Mouse (Mus musculus): ENCODE measurements around the gene Sco1. TPM values are rescaled to one million over a fixed set of nuclear protein-coding genes. Genes with fewer than 3 reads are reported as not detected.
A peak's percentile ranks its signal among the peaks of the same experiment; 100 is the strongest.
"Not testable (repeated sequence)": the region's sequence is repeated elsewhere in the genome, so short reads cannot be mapped to it uniquely, and the experiment has no call there.

Gene Sco1
- 7.0 and 7.7 TPM in 2 replicates for polyA plus RNA-seq (2012; rRNA removed)

DNA sequence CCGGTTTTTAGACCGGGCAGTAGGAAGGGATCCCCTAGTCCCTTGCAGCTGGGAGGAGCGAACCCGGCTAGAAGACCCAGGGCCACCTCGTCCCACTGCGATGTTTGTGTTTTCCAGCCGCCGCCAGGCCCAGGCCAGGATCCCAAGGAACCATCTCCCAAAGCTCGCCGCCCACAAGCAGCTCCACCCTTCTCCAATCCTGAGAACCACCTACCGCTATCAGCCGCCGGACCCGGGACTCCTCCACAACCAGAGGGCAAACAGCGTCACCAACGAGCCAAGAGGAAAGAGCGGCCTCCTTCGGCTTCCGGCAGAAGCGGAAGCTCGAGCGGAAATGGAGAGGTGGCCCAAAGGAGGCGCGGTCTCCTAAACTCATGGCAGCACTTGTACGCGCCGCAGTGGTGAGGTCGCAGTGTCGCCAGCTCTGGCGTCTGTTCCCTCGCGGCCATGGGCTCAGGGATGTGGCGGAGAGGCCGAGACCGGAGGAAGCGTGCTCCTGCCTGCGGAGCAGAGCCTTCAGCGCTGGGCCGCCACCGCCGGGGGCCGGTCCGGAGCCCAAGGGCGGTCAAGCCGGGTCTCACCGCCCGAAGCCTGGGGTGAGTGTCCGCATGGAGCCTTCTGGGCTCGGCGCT is at the start of gene Sco1, which contains the start of gene Adprm:
Sco1 (plus strand) TSS at position 350 of the 632 bp plus-strand sequence.
Adprm (minus strand) TSS at position 274 of the 632 bp plus-strand sequence.
- DNase-seq (ENCODE audit: low spot score), result peak; percentile 76

DNA sequence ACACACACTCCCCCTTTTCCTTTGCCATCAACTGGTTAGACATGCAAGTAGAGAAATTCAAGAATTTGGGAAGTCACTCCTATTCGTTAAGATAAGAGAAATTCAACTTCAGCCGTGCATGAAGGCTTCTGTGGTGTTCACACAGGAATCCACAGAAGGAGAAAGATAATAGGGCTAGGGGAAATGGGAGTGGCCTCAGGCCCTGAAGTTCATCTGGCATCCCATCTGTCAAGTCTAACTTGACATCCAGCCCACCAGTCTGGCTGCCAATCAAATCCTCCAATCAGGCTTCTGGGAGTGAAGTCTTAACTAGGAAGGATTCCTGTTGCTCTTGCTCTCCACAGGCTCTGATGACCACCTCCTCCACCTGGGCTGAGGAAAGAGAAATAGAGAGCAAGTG is 49.6 kb upstream of the Sco1 start:
- no peak for DNase-seq (ENCODE audit: low spot score)

DNA sequence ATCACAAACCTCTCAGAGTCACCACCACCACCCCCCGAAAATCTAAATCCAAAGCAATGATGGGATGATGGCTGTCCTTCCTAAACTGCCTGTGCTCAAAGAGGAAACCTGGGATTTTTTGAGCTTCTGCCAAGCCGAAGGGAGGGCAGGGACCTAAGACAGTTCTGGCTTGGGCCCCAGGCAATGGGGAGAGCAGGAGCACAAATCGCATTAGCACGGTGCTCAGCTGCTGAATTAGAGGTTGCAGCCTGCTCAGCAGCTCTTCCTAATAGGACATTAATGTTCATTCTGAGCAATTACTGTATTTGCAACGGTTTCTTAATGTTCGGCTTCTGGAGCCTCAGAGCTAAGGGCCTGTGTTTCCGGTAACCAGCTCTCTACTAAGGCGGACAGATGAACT is 44.5 kb upstream of the Sco1 start:
- no peak for DNase-seq (ENCODE audit: low spot score)

DNA sequence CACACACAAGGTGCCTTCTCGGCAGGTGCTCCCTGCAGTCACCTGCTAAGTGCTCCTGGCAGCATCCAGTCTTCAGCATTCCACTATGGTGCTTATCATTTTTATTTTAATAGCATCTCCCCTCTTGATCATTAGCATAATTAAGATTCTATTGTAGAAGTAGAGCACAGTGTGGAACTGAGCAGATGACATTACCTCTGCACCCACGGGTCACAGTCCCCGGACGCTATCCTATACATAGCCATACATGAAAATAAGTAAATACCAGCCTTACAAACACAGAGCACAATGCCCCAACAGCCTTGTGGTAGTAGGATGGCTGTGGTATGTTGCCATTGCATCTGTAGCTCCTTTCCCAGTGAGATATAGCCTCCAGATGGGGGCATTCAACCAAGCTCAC is 43.9 kb upstream of the Sco1 start:
- no peak for DNase-seq (ENCODE audit: low spot score)

DNA sequence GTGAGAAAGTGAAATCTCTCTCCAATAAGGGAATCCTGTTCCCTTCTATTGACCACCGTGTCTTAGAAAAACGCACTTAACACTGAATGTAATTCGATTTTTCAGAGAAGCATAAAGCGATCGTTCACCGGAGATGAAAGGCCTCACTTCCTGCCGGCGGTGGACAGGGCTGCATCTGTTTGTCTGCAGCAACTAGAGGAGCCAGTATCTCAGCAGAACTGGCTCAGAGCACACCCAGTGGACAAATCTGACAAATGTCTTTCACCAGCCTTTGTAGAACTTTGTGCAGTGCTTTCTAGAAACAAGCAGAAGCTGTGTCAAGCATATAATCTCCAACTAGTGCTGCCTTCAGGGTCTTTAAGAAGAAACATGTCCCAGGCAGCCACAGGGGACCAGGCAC is 42.0 kb upstream of the Sco1 start:
- no peak for DNase-seq (ENCODE audit: low spot score)

DNA sequence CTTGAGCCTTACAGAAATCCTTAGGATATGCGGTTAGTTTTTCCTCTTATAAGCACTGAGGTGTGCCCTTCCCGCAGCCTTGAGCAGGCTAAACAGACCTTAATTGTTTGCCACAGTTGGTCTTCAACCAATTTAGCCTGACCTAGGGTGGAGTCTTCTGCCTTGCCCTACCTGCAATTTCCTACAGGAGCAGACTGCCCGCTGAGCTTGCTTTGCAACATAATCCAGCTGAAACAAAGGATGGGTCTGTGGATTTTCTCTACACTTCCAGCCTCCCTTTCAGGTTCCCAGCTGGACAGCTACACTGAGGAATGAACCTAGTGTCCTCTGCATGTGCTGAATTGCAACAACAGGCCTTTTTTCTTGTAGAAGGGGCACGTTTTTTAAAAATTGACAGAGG is 40.8 kb upstream of the Sco1 start:
- DNase-seq (ENCODE audit: low spot score), result no peak

DNA sequence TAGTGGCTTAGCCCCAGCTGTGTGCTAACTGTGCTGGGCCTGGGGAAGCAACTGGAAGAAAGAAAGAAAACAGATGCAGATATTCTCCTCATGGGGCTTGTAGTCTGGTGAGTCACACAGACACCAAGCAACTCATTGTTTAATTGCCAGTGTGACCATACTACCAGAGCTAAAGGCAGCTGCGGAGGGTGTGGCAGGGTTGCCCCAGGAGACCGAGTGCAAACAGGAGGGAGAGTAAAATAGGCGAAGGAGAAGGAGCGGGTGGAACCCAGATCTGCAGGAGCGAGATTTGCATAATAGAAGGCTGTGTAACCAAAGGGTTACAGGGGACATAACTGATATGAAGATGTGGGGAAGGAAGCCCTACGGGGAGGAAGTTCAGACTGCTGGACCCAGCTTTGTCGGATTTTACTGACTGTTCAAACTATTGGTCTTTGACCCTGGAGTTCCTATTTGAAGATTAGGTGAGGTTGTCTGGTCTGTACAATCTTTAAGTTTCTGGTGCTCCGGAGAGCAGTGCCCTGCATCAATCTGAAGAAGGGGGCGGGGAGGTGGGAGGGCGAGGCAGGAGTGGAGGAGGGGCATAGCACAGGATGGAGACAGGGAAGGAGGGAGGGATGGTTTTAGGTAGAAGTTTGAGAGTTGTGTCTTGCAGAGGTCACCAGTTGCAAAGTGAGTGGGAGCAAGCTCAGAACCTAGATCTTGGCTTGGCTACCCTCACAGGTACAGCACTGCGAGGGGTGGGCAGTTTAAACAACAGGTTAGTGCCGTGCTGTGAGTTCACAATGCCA is 34.5 kb upstream of the Sco1 start:
- DNase-seq (ENCODE audit: low spot score), result no peak

DNA sequence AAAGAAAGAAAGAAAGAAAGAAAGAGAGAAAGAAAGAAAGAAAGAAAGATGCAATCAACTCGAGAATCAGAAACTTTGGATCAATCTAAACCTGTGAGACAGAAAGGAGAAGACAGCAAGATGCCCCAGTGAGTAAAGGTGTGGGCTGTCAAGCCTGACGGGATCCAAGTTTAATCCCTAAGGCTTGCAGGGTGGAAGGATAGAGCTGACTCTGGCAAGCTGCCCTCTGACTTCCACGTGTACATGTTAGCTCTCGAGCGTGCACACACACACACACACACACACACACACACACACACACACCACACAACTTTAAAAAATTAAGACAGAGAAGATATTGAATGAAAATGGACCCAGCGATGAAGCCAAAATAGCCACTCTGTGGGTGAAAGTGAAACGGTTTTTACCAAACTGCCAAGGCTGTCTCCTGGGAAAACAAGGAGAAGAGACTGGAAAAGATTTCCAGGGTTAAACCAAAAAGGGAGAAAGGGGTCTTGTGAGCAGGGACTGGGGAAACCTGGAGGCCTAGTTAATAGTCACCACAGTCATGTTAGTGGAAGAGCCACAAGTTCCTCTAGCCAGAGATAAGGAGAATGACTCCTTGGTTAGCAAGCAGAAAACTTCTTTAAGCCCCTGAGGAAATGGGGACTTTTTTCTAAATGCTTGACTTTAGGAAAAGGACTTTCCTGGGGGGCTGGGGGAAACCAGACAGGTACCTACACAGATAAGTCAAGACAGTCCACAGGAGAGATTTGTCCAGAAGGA is 32.6 kb upstream of the Sco1 start:
- no peak for DNase-seq (ENCODE audit: low spot score)

DNA sequence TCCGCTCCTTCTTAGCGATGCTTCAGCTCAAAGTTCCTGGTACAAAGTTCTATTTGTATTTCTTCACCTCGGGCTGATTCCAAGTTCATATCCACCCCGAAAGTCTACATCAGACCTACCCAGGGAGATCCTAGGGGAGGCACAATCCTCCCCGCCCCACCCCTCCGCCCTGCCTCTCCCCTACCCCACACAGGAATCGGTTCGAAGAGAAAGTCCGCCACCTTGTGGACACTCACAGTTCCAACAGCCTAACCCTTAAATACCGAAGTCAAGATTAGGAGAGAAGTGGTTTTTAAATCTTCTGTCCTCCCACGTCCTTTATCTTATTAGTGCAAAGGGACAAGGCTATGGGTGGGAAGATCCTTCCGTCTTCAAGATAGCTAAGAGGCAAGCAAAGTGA is 31.5 kb upstream of the Sco1 start:
- peak; percentile 37 for DNase-seq (ENCODE audit: low spot score)

DNA sequence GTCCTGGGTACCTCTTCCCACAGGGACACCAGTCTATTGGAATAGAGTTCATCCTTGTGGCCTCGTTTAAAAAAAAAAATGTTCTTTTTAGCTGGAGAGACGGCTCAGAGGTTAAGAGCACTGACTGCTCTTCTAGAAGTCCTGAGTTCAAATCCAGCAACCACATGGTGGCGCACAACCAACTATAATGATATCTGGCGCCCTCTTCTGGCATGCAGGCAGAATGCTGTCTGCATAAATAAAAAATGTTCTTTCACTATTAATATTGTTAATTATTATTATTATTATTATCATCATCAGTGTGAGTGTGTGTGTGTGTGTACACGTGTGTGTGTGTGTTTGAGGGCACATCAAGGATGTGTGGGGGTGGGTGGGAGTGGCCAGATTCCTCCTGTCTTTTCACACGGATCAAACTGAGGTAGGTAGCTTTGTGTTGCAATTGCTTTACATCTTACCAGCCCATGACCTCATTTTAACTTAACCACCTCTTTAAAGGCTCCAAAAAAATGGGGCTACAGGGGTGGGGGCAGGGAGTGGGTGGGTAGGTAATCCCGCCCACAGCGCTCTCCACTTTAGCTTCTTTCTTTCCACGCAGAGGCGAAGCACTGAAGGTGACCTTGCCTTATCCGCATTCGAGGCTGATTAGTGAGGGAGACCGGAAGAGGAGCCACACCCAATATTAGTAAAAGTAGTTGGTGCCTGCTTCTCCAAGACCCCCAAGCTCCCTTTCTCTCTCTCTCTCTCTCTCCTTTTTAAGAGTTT is 29.9 kb upstream of the Sco1 start:
- no peak for DNase-seq (ENCODE audit: low spot score)

DNA sequence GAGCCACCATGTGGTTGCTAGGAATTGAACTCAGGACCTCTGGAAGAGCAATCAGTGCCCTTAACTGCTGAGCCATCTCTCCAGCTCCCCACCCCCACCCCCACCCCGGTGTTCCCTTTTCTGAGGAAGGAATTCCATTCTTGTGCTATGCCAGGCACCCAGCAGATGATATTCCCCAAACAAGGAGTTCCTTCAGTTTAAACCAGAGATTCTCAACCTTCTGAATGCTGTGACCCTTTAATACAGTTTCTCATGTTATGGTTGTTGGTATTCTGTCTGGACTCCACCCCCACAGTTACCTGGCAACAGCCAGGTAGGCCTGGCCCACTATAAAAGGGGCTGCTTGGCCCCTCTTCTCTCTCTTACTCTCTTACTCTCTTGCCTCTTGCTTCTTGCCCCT is 29.3 kb upstream of the Sco1 start:
- DNase-seq (ENCODE audit: low spot score), result not testable (repeated sequence)

DNA sequence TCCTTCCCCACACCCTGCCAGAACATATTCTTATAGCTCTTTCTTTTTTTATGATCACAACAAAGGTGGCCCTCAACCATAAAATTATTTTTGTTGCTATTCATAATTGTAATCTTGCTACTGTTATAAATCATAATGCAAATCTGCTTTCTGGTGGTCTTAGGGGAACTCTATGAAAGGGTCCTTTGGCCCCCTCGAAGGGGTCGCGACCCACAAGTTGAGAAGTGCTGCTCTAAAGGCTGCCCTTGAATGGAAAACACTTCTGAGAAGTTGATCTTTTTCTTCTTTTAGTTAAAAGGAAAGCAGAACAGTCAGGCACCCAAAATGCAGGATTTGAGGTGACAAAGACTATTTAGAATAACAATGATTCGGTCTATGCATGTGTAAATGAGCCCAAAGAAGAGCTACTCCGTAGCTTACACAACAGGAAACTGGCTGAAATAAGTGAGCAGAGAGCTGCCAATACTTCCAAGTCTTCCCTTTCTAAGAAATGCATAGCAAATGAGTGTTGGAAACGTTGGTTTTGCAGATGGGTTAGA is 28.6 kb upstream of the Sco1 start:
- DNase-seq (ENCODE audit: low spot score), result no peak

DNA sequence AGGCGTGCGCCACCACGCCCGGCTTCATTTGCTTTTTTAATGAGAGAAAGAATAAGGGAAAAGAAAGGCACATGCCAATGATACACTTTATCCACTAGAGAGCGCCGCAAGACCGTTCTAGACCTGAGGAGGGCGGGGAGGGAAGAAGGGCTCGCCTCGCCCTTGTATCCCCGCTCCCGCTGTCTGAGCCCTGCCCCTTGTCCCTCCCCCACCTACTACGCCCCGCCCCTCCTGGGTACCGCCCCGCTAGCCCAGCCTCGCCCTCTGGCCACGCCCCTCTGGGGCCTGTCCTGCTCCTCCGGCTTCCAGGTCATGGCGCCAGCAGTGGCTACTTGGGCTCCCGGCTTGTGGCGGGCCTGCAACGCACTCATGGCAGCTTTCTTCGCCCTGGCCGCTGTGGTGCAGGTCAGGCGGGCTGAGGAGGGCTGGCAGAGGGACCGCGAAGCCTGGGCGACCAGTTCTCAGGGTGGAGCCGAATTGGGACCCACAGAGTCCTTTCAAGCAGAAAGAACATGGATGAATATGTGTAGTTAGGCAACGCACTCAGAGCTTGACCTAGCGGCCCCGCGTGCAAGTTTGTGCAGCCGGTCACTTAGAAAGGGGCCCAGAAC is 27.5 kb upstream of the Sco1 start, which contains the start of gene Tmem220:
Tmem220 (plus strand) TSS at position 288 of the 611 bp plus-strand sequence.
- DNase-seq (ENCODE audit: low spot score), result peak; percentile 83

DNA sequence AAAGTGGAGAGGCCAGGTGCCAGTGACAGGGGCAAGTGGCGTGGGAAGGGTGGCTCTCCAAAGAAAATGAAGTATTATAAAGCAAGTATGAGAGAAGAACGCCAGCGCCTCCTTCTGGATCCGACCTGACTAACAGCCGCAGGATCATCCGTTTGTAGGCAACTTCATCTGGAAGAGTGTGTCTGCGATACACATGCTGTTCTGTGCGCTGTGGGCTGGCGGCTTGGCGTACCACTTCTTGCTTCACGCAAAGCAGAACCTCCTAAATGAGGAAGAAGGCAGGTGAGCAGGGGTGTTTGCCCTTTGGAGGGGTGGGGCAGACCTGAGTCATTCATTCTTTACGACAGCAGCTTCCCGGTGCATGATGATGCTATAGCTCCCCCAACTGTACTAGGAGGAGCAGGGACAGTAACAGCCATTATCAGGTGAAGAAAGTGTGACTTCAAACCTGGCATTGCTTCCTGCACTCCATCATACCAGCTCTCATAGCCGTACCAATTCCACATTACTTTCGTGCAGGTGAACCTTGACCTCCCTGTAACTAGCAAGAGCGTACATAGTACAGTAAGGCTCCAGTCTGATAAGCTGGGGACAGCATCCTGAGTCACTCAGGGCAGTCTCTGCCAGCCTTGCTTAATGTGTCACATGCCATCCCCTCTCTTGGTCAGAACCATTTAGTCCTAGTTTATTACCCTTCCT is 21.4 kb upstream of the Sco1 start:
- no peak for DNase-seq (ENCODE audit: low spot score)

DNA sequence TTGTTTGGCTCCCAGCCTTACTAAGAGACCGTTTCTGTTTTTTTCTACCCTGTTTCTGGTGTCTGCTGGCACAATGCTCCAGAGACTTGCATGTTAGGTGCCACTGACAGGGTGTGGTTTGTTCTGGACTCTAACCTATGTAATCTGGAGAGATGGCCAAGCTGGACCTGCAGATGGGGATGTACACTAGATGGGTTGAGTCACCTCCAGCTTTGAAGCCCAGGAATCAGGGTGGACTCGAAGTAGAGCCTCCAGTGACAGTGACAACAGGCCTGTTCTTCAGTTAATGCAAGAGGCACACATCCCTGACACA is 20.9 kb upstream of the Sco1 start:
- no peak for DNase-seq (ENCODE audit: low spot score)

DNA sequence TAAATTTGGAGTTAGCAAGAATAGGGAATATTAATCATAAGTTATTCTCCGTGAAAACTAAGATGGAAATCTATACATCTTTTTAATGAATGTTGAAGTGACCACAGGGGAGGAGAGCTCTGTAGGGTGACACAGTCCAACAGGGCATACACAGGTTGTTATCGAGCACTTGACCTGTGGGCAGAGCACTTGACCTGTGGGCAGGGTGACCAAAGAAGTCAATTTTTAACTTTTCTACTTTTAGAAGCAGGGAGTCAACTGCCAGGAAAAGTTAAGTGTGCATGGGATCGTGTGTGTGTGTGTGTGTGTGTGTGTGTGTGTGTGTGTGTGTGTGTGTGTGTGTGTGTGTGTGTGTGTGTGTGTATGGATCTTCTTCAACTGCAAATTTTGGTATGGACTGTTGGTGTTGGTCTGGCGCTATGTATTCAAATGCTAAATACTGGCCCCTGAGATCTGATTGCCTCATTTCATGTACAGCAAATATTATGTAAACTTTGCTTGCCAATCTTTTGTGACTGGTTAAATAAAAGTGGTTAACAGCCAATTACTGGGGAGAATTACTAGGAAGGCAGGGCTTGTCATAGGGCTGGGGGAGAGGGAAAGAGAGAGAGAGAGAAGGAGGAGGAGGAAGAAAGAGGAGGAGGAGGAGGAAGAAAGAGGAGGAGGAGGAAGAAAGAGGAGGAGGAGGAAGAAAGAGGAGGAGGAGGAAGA is 17.5 kb upstream of the Sco1 start:
- no peak for DNase-seq (ENCODE audit: low spot score)

DNA sequence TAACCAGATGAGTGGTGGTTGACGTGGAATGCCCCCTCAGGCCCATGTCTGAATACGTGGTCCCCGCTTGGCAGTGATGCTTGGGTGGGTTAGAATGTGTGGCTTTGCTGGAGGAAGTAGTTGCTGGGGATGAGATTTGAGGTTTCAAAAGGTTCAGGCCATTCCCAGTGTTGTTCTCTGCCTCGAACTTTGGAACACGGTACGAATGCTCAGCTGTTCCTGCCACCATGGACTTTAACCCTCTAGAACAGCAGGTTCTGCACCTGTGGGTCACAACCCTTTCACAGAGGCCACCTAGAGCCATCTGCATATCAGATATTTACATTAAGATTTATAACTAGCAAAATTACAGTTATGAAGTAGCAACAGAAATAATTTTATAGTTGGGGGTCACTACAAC is 16.2 kb upstream of the Sco1 start:
- DNase-seq (ENCODE audit: low spot score), result no peak

DNA sequence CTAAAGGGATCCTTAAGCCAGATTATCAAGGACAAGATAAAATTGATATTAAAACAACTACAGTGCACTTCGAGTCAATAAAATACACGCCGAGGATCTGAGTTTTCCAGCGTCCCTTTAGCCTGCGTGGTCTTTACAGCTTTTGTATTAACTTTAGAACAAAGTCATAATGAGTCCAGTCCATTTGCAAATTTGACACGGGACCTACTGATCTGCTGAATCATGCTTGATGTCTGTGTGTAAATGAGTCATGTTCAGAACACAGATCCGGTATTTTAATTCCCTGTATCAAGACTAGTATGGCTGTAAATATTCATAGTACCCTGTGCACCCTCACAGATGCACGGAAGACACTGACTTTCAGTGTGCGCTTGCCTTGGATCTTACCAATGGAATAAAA is 15.6 kb upstream of the Sco1 start:
- no peak for DNase-seq (ENCODE audit: low spot score)

DNA sequence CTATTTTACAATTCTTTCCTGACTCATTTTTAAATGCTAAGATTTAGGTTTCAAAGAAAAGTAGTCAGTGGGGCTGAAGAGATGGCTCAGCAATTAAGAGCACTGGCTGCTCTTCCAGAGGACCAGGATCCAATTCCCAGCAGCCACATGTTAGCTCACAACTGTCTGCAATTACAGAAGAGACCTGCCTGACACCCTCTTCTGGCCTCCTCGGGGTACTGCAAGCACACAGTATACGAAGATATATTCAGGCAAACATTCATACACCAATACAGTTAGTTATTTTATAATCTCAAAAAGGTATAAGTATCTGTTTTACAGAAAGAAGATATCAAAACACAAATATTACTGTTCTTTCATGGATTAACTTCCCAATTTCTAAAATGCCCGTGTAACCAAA is 12.7 kb upstream of the Sco1 start:
- DNase-seq (ENCODE audit: low spot score), result no peak

DNA sequence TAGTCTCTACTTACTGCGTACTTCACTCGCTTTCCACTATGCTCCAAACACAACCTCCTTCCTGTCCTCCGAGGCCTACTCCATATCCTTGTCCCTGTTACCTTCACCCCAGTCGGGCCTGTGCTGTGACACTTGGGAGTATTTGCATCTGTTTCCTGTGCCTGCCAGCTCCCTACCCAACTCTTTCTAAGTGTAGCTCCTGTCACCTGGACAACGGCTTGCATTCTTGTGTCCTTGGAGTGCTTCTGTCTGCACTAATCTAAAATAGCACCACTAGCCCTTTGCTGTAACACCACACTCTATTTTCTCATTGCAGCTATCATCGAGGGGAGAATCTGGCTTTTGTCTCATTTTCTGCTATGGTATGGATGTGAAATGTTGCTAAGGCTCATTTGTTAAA is 12.0 kb upstream of the Sco1 start:
- no peak for DNase-seq (ENCODE audit: low spot score)

Data from urinary bladder, adult 2 months (tissue).